Mouse (Mus musculus): ENCODE measurements around the gene Megf11. TPM values are rescaled to one million over a fixed set of nuclear protein-coding genes. Genes with fewer than 3 reads are reported as not detected.

Gene Megf11
- polyA plus RNA-seq, 2 experiments: 0.80 to 1.0 TPM

DNA sequence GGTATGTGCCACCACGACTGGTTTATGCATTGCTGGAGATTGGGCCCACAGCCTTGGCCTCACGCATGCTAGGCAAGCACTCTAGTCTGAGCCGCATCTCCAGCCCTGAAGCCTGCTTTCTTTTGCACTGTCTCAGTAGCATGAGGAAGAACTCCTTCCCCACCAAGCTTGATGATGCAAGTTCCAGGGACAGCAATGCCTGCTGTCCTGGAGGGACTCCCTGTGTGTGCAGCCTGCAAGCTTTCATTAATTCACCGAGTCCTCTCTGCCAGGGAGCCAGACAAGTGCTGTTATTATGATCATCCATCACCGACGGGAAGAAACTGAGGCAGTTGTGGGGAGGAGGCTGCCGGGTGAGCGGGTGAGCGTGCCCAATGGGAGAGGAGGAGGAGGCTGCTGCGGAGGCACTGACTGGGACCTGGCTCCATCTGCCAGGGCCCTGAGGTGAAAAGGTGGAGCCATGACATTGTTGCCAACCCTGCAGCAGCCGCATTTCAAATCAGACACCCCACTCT is 14.1 kb upstream of the Megf11 start:
- H3K27me3 ChIP-seq (ENCODE audit: control insufficient read depth, insufficient read depth, low read length): no peaks in the 10 kb centered on the region
- TF ChIP-seq POLR2A (IDR thresholded peaks at IDR 0.05; ENCODE audit: borderline replicate concordance, extremely low read depth, insufficient read depth, insufficient read length): no peak
- H3K4me2 ChIP-seq (replicated peaks; ENCODE audit: low read depth, low read length, severe bottlenecking): no peak overlapping the region
- no peaks in the 10 kb centered on the region for H3K36me3 ChIP-seq (ENCODE audit: control insufficient read depth, insufficient read depth, low read length)
- H3K9me3 ChIP-seq (ENCODE audit: control insufficient read depth, low read length): no peaks in the 10 kb centered on the region
- H3K27ac ChIP-seq (replicated peaks; ENCODE audit: low read depth, low read length): no peak overlapping the region
- H3K4me3 ChIP-seq (replicated peaks; ENCODE audit: low read length): no peak overlapping the region
- no peak for DNase-seq (ENCODE audit: low spot score)
- no peaks in the 10 kb centered on the region for H3K4me1 ChIP-seq (ENCODE audit: control insufficient read depth, insufficient read depth, low read length)
- 46% methylated on average over 11 of the region's 11 CpGs for WGBS
- no peak for ATAC-seq (ENCODE audit: low FRiP score, low read depth)
- H3K9ac ChIP-seq (ENCODE audit: low read depth, low read length, severe bottlenecking): no peak overlapping the region

DNA sequence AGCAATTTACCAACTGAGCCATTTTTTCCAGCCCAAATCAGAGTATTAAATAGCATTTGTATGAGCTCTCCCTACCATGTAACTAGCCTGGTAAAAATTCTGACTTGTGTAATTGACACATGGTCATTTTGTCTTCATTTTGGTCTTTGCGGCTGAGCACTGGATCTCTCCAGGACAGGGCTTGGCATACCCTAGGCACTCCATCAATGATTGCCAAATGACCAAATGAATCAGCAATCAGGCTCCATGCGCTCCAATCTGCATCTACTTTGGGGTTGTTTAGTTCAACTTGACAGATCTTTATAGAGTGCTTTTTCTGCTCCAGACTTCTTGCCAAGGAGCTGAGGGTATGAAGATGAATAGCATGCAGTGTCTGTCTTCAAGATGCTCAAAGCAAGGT is 9.0 kb upstream of the Megf11 start:
- no peak overlapping the region for H3K9ac ChIP-seq (ENCODE audit: low read depth, low read length, severe bottlenecking)
- no peak overlapping the region for H3K27ac ChIP-seq (replicated peaks; ENCODE audit: low read depth, low read length)
- no peak for DNase-seq (ENCODE audit: low spot score)
- H3K36me3 ChIP-seq (ENCODE audit: control insufficient read depth, insufficient read depth, low read length): no peaks in the 10 kb centered on the region
- no peak for TF ChIP-seq POLR2A (IDR thresholded peaks at IDR 0.05; ENCODE audit: borderline replicate concordance, extremely low read depth, insufficient read depth, insufficient read length)
- H3K4me1 ChIP-seq (ENCODE audit: control insufficient read depth, insufficient read depth, low read length): no peaks in the 10 kb centered on the region
- ATAC-seq (ENCODE audit: low FRiP score, low read depth): no peak
- no peak overlapping the region for H3K4me3 ChIP-seq (replicated peaks; ENCODE audit: low read length)
- H3K9me3 ChIP-seq (ENCODE audit: control insufficient read depth, low read length): no peaks in the 10 kb centered on the region
- no peak overlapping the region for H3K4me2 ChIP-seq (replicated peaks; ENCODE audit: low read depth, low read length, severe bottlenecking)
- WGBS: 86% methylated on average over 2 of the region's 2 CpGs
- H3K27me3 ChIP-seq (ENCODE audit: control insufficient read depth, insufficient read depth, low read length): no peaks in the 10 kb centered on the region

DNA sequence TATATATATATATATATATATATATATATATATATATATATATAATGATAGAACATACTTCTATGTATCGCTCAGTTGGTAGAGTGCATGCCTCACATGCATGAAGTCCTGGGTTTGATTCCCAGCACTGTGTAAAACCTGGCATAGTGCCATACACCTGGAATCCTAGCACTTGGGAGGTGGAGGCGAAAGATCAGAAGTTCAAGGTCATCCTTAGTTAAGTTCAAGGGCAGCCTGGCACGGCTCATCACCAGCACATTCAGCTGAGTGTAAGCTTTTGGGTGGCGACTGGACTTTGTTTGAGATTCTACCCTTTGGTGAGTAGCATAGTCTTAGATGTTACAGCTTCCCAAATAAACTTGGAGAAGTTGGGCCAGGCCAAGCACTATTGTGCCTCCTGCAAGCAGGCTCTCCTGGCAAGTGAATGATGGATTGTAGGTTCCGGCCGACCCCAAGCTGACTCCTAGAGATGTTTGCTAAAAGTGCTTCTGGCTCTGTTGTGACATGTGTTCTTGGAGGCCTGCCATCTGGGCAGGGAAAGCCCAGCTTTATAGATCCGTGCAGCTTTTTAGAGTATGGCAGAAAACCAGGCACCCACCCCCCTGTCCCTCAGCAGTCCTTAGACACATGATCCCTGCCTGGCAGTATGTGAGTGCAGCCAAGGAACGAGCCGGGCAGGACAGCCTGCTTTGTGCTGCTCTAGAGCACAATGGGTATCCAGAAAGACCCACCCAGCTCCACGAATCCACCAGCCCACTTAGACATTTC is 2.2 kb upstream of the Megf11 start:
- H3K4me1 ChIP-seq (ENCODE audit: control insufficient read depth, insufficient read depth, low read length): peaks cover 19% of the 10 kb centered on the region; the same call in 1 of the 2 replicates
- no peak for ATAC-seq (ENCODE audit: low FRiP score, low read depth)
- no peak overlapping the region for H3K9ac ChIP-seq (ENCODE audit: low read depth, low read length, severe bottlenecking)
- peak; percentile 10 for DNase-seq (ENCODE audit: low spot score)
- H3K4me2 ChIP-seq (replicated peaks; ENCODE audit: low read depth, low read length, severe bottlenecking): no peak overlapping the region
- H3K27ac ChIP-seq (replicated peaks; ENCODE audit: low read depth, low read length): no peak overlapping the region
- no peaks in the 10 kb centered on the region for H3K9me3 ChIP-seq (ENCODE audit: control insufficient read depth, low read length)
- H3K36me3 ChIP-seq (ENCODE audit: control insufficient read depth, insufficient read depth, low read length): no peaks in the 10 kb centered on the region
- WGBS: 41% methylated on average over 10 of the region's 10 CpGs
- no peak overlapping the region for H3K4me3 ChIP-seq (replicated peaks; ENCODE audit: low read length)
- peaks cover 39% of the 10 kb centered on the region for H3K27me3 ChIP-seq (ENCODE audit: control insufficient read depth, insufficient read depth, low read length)
- no peak for TF ChIP-seq POLR2A (IDR thresholded peaks at IDR 0.05; ENCODE audit: borderline replicate concordance, extremely low read depth, insufficient read depth, insufficient read length)

DNA sequence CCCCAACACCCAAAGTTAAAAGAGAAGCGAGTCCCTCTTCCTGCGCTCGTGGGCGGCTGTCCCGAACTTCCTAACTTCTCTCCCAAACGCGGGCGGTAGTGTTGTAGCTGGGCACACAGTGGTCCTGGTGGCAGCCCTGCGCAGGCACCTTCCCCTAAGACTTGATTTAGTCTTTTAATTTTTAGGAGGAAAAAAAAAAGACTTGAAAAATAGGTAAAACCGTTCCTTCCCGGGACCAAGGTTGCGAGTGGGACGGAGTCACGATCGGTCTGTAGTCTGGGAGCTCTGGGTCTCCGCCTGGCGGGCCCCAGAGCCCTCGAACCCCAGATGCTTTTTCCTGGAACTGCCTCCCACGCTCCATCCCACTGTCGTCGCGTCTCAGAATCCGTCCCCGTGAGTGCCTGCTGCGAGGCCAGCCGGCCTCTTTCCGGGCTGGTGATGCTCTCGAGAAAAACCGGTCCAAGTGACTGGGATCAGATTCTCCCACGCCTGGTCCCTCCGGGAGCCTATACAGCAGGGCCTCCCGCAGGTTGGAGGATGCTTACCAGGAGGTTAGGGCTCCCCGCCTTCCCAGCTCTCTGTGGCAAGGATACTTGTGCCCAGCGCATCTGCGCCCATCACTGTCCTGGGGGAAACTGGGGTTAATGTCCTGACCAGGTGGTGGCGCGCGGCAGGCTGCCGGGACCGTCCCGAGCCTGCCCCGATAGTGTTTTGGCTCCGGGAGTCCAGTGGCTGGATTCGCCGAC is 1.2 kb downstream of the Megf11 start:
- no peak for TF ChIP-seq POLR2A (IDR thresholded peaks at IDR 0.05; ENCODE audit: borderline replicate concordance, extremely low read depth, insufficient read depth, insufficient read length)
- Histone ChIP-seq H3K9me3 (ENCODE audit: control insufficient read depth, low read length) (no peaks in the 10 kb centered on the region), H3K4me3 (replicated peaks; ENCODE audit: low read length) (peak overlapping the region; percentile 51), H3K27me3 (ENCODE audit: control insufficient read depth, insufficient read depth, low read length) (peaks cover 41% of the 10 kb centered on the region), H3K4me2 (replicated peaks; ENCODE audit: low read depth, low read length, severe bottlenecking) (peak overlapping the region; percentile 98), H3K9ac (ENCODE audit: low read depth, low read length, severe bottlenecking) (no peak overlapping the region), H3K36me3 (ENCODE audit: control insufficient read depth, insufficient read depth, low read length) (no peaks in the 10 kb centered on the region), H3K4me1 (ENCODE audit: control insufficient read depth, insufficient read depth, low read length) (peaks cover 19% of the 10 kb centered on the region; the same call in 1 of the 2 replicates), H3K27ac (replicated peaks; ENCODE audit: low read depth, low read length) (no peak overlapping the region)
- ATAC-seq (ENCODE audit: low FRiP score, low read depth) (no peak), DNase-seq (ENCODE audit: low spot score) (no peak)
- 1% methylated on average over 45 of the region's 45 CpGs for WGBS

DNA sequence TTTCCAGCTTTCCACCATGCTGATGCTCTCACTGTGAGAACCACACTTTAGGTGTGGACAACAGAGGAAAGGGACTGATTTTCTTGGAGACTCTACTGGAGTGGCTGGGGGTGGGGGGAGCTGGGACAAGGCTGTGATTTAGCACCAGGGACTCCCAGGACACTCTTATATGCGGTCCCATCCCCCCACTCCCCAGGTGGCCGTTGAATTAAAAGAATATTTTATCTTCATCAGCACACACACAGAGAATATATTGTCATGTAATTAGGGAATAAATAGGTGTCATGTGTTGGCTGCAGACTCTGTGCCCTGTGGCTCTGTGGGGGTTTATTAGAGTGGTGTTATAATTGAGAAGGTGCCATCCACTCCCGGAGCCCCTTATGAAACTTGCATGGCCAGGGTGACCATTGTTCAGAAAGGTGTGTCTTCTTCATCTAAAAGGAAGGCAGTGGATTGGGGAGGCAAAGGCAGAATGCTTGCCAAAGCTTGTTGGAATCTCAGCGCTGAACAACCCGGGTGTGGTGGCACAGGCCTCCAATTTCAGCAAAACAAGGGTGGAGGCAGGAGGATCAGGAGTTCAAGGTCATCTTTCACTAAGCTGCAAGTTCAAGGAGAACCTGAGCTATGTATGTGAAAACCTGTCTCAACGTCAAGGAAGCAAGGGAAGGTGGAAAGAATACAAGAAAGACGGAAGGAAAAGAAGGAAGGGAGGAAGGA is 4.3 kb downstream of the Megf11 start:
- no peaks in the 10 kb centered on the region for H3K36me3 ChIP-seq (ENCODE audit: control insufficient read depth, insufficient read depth, low read length)
- WGBS: 65% methylated on average over 7 of the region's 7 CpGs
- ATAC-seq (ENCODE audit: low FRiP score, low read depth): no peak
- peaks cover 30% of the 10 kb centered on the region for H3K27me3 ChIP-seq (ENCODE audit: control insufficient read depth, insufficient read depth, low read length)
- no peak for DNase-seq (ENCODE audit: low spot score)
- no peak overlapping the region for H3K4me3 ChIP-seq (replicated peaks; ENCODE audit: low read length)
- H3K9me3 ChIP-seq (ENCODE audit: control insufficient read depth, low read length): no peaks in the 10 kb centered on the region
- no peak overlapping the region for H3K9ac ChIP-seq (ENCODE audit: low read depth, low read length, severe bottlenecking)
- no peak overlapping the region for H3K27ac ChIP-seq (replicated peaks; ENCODE audit: low read depth, low read length)
- peaks cover 12% of the 10 kb centered on the region; the same call in 1 of the 2 replicates for H3K4me1 ChIP-seq (ENCODE audit: control insufficient read depth, insufficient read depth, low read length)
- no peak overlapping the region for H3K4me2 ChIP-seq (replicated peaks; ENCODE audit: low read depth, low read length, severe bottlenecking)
- no peak for TF ChIP-seq POLR2A (IDR thresholded peaks at IDR 0.05; ENCODE audit: borderline replicate concordance, extremely low read depth, insufficient read depth, insufficient read length)
